Mouse (Mus musculus) intestine, embryonic 15.5 days (tissue): ENCODE measurements around the gene Prlr. TPM values are rescaled to one million over a fixed set of nuclear protein-coding genes. Genes with fewer than 3 reads are reported as not detected.

Experiments
- ATAC-seq: fragments of 200-750 bp; cut with Nextera tagmentation; 2 replicates; pipeline ENCODE4 v1.8.0; 2017; ENCODE audit warnings: moderate TSS enrichment, moderate library complexity
- H3K27ac ChIP-seq: fragments of 300-500 bp; sonication (generic); 2 replicates; pipeline ENCODE4 v1.5.1; 2015; ENCODE audit warnings: mild to moderate bottlenecking, inconsistent platforms
- H3K27me3 ChIP-seq: fragments of 300-500 bp; sonication (generic); replicated peaks from 2 replicates; pipeline ENCODE4 v1.6.1; 2015; ENCODE audit warnings: inconsistent platforms
- H3K36me3 ChIP-seq: fragments of 300-500 bp; sonication (generic); 2 replicates; pipeline ENCODE4 v1.6.1; 2015; ENCODE audit warnings: inconsistent platforms
- H3K4me1 ChIP-seq: fragments of 300-500 bp; sonication (generic); replicated peaks from 2 replicates; pipeline ENCODE4 v1.6.1; 2015; ENCODE audit warnings: inconsistent platforms
- H3K4me2 ChIP-seq: fragments of 300-500 bp; sonication (generic); replicated peaks from 2 replicates; pipeline ENCODE4 v1.6.1; 2015; ENCODE audit warnings: mild to moderate bottlenecking, inconsistent platforms
- H3K4me3 ChIP-seq: fragments of 300-500 bp; sonication (generic); replicated peaks from 2 replicates; pipeline ENCODE4 v1.5.1; 2015; ENCODE audit warnings: inconsistent platforms
- H3K9ac ChIP-seq: fragments of 300-500 bp; sonication (generic); 2 replicates; pipeline ENCODE4 v1.6.1; 2015; ENCODE audit warnings: inconsistent platforms
- H3K9me3 ChIP-seq: fragments of 300-500 bp; sonication (generic); 2 replicates; pipeline ENCODE4 v1.6.1; 2016; ENCODE audit warnings: inconsistent platforms
- WGBS: fragments of 180-500 bp; shearing (Covaris S2); methylation state at CpG from one replicate; pipeline ENCODE4 v1.1.7; 2015; 5-methylcytosine and 5-hydroxymethylcytosine counted together
- polyA plus RNA-seq: library from polyadenylated mRNA; unstranded; fragments of >200 nt; fragmentation: Nextera tagmentation; extraction: Ambion mirVana; gene quantifications from 2 replicates; pipeline ENCODE4 v1.2.1, GENCODE M21; 2015

Prlr gene
- polyA plus RNA-seq, 1 experiment from 2014 or later: 34.8 TPM

DNA sequence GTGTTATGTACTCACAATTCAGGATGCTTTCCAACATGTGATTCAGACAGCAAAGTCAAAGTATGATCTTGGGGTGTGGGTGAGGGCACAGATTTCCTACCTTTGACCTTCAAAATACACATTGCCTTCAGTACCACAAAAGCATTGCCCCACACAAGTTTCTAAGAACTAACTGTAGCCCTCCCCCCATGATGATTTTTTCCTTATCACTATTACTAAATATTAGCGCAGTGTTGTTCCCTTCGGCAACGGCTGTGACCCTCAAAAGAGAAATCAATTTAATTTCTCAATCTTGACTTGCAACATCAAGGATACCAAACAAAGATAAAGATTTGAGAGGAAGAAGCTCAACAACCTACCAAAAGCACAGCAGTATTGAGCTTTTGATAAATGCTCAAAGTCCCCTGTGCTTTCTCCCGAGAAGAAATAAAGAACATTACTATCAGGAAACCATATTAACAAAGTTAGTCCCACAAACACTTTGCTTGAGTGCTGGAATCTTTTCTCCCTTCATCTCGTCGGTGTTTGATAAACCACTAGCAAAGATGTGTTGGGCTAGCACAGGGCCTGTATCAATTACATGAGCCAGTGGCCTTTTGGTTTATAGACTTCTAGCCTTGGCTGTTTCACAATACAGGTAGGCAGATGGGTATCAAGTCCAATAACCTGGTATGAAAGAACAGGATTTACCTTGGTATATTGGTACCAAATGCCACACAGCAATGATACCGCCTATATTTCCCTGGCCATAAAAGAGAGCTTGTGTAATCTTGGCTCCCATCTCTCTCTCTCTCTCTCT is 25.7 kb downstream of the Prlr start:
- H3K4me1 ChIP-seq: no peaks in the 10 kb centered on the region

DNA sequence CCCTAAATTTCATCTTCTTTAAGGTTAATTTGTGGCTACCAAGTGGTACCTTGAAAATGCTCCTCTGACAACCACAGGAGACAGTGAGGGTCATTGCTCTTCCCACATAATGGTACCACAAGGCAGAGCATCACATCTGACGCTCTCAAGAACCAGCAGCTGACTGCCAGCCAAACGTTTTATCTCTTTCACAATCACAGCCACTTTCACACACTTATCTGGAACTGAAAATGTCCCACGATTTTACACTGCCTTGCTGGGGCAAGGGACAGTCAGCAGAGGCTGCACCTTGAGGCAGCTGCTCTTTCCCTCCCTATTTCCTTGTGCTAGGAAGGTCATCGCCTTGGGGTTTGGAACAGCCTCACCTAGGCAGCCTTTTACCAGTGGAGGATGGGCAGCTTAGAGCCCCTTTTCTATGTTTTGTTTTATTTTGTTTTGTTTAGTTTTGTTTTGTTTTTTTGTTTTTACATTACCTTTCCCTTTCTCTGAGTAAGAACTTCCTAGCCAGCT is 33.3 kb downstream of the Prlr start:
- H3K27me3 ChIP-seq: no peaks in the 10 kb centered on the region
- H3K36me3 ChIP-seq: no peaks in the 10 kb centered on the region
- no peak overlapping the region for H3K4me2 ChIP-seq
- no peak overlapping the region for H3K4me3 ChIP-seq
- WGBS: 50% methylated on average over 4 of the region's 4 CpGs
- H3K9me3 ChIP-seq: no peaks in the 10 kb centered on the region
- peak; percentile 60; the same call in 1 of the 2 replicates for ATAC-seq
- no peak overlapping the region for H3K27ac ChIP-seq
- no peaks in the 10 kb centered on the region for H3K4me1 ChIP-seq
- H3K9ac ChIP-seq: no peak overlapping the region

More for the DNA sequence above, 25.7 kb downstream of the Prlr start:
- H3K27me3 ChIP-seq: no peaks in the 10 kb centered on the region
- H3K9me3 ChIP-seq: no peaks in the 10 kb centered on the region
- no peak overlapping the region for H3K9ac ChIP-seq
- ATAC-seq: no peak
- H3K4me3 ChIP-seq: no peak overlapping the region
- 86% methylated on average over 7 of the region's 7 CpGs for WGBS
- H3K4me2 ChIP-seq: no peak overlapping the region
- no peaks in the 10 kb centered on the region for H3K36me3 ChIP-seq
- H3K27ac ChIP-seq: no peak overlapping the region

DNA sequence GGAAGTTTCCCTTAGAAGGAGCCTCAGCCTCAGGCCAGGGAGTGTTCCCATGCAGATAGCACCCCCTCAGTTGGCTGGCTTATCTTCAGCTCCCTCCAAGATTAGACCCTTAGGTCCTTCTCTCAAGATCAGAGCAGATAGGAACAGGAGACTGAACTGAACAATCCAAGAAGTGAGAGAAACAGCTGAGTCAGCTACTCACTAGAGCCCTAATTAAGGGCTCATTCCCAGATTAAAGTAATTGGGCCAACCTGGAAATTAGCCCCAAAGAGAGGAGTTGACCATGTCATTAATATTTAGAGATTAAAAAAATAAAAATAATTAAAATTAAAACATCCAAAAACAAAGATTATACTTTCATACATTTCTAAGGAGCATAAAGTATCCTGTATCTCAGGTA is 35.0 kb downstream of the Prlr start:
- H3K27me3 ChIP-seq: no peaks in the 10 kb centered on the region
- no peak overlapping the region for H3K27ac ChIP-seq
- H3K36me3 ChIP-seq: no peaks in the 10 kb centered on the region
- H3K4me1 ChIP-seq: no peaks in the 10 kb centered on the region
- H3K4me3 ChIP-seq: no peak overlapping the region
- no peak overlapping the region for H3K9ac ChIP-seq
- no peak for ATAC-seq
- no peaks in the 10 kb centered on the region for H3K9me3 ChIP-seq
- no peak overlapping the region for H3K4me2 ChIP-seq

DNA sequence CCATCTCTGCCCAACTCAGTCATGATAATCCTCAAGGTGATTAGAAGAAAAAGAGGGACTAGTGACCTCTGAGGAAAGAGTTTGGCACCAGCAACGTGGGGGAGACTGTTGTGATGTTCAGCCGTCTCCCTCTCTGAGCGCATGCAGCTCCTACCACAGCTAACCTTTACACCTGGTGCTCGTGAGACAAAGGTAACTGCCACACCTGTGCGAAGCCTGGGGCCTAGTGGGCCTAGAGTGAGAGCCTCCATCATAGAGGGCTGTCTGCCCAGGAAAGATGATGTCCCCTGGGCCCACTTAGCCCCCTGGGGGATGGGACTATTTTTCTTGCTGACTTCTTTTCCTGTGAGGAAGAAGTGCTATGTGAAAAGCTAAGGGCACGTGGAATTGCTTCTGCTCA is 36.2 kb downstream of the Prlr start:
- no peaks in the 10 kb centered on the region for H3K36me3 ChIP-seq
- no peak for ATAC-seq
- no peak overlapping the region for H3K4me2 ChIP-seq
- no peak overlapping the region for H3K27ac ChIP-seq
- 75% methylated on average over 6 of the region's 6 CpGs for WGBS
- H3K4me3 ChIP-seq: no peak overlapping the region
- no peaks in the 10 kb centered on the region for H3K27me3 ChIP-seq
- no peak overlapping the region for H3K9ac ChIP-seq
- H3K9me3 ChIP-seq: no peaks in the 10 kb centered on the region
- H3K4me1 ChIP-seq: no peaks in the 10 kb centered on the region

DNA sequence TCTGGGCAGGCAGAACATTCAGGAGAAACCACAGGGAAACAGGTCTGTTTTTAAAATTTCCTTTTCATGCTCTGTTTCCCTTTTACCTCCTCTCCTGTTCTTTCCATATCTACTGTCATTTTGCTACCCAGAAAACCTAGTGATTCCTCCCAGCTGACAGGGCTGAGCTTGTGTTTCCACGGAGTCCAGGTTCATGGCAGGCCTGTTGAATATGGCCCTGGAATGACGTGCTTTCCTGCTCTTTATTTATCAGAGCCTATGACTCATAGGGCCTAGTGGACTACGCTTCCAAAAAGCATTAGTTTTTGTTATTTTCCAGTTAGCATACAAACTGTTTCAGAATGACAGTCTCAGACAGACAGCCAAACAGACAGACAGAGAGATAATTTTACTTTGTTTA is 36.7 kb downstream of the Prlr start:
- 48% methylated on average over 3 of the region's 3 CpGs for WGBS

DNA sequence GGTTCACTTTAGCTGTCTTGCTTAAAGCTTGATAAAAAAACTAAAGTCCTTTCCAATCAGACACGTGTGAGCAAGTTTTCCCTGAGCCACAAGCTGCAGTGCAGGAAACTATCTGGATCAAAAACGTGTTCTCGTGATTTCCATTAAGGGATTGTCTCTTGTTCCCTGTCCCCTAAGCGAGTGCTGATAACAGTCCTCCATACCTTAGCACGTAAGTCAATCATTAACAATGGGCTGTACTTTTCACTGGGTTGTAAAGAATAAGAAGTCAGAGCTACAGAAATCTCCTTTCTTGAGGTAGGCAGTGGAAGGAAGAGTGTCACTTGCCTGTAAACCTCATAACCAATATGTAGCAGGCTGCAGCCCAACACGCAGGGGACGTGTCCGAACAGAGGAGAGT is 38.7 kb downstream of the Prlr start:
- Histone ChIP-seq H3K4me1 (no peaks in the 10 kb centered on the region), H3K9ac (no peak overlapping the region), H3K9me3 (no peaks in the 10 kb centered on the region), H3K27me3 (no peaks in the 10 kb centered on the region), H3K36me3 (no peaks in the 10 kb centered on the region), H3K4me2 (peak overlapping the region; percentile 22; the same call in 1 of the 2 replicates), H3K4me3 (peak overlapping the region; percentile 19; the same call in 1 of the 2 replicates), H3K27ac (peak overlapping the region; percentile 33; the same call in 1 of the 2 replicates)
- WGBS: 59% methylated on average over 8 of the region's 8 CpGs
- ATAC-seq: peak; percentile 96

More for the DNA sequence above, 36.7 kb downstream of the Prlr start:
- Histone ChIP-seq H3K4me2 (no peak overlapping the region), H3K27me3 (no peaks in the 10 kb centered on the region), H3K27ac (no peak overlapping the region), H3K4me3 (no peak overlapping the region), H3K36me3 (no peaks in the 10 kb centered on the region), H3K9me3 (no peaks in the 10 kb centered on the region), H3K4me1 (no peaks in the 10 kb centered on the region), H3K9ac (no peak overlapping the region)
- ATAC-seq: no peak

DNA sequence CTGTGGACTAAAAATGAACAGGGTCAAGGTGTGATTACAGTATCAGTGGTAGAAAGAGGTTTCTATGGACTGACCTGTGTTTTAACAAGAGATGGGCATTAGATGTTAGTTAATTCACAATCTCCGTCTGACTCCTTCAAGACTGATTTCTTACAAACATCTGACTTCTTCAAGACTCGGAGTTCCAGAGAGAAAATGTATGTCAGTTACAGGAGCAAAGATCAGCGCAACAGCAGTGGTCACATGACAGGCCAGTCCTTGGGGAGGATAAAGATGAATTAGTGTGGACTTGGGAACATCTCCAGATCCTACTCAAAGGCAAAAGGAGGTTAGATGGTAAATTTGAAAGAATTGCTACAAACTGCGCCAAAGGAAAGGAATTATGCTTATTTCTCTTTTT is 39.2 kb downstream of the Prlr start:
- Histone ChIP-seq H3K4me3 (peak overlapping the region; percentile 19; the same call in 1 of the 2 replicates), H3K4me1 (no peaks in the 10 kb centered on the region), H3K9ac (no peak overlapping the region), H3K36me3 (no peaks in the 10 kb centered on the region), H3K9me3 (no peaks in the 10 kb centered on the region), H3K4me2 (peak overlapping the region; percentile 22; the same call in 1 of the 2 replicates), H3K27ac (peak overlapping the region; percentile 33; the same call in 1 of the 2 replicates), H3K27me3 (no peaks in the 10 kb centered on the region)
- peak; percentile 79 for ATAC-seq
- WGBS: 71% methylated on average over 4 of the region's 4 CpGs

DNA sequence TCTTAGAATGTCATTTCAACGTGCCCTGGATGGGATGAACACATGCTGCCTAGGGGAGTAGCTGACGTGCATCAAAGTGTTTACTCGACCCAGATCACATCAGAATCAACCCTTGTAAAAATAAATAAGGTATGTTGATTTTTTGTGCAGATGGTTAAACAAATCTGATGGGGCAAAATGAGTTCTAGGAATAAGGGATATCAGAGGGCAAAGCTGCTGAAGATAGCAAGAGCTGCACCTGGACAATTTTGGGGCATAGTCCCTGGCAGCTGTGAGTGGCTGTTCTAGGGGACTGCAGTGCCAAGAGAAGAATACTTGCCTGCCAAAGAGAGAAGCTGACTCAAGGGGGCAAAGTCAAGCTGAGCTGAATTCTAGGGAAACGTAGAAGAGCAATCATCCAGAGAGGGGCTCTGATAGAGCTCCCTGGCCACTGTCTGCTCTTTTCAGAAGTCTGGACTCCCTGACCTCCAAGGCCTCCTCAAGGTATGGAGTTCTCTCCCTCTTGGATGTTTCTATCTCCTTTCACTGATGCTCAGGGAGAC is 46.6 kb downstream of the Prlr start:
- WGBS: 75% methylated on average over 4 of the region's 4 CpGs
- Histone ChIP-seq H3K9me3 (no peaks in the 10 kb centered on the region), H3K9ac (no peak overlapping the region), H3K4me1 (no peaks in the 10 kb centered on the region), H3K4me2 (no peak overlapping the region), H3K27ac (no peak overlapping the region), H3K36me3 (no peaks in the 10 kb centered on the region), H3K27me3 (no peaks in the 10 kb centered on the region), H3K4me3 (no peak overlapping the region)
- no peak for ATAC-seq

DNA sequence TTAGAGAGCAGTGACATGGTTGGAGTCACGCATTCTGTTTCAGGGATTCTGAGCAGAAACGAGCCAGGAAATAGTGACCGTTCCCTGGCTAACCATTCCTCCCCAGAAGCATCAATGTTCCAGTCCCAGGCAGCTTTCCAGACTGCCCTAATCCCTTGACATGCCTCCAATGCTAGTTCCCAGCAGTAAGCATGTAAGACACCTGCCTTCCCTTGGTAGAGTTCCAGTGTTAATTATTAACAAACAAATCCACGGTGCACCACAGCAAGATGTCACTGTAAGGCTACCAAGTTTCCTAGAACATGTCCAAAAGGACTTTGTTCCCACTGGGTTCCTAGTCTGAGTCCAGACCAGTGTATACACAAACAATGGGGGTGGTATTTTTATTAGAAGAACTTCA is 48.7 kb downstream of the Prlr start:
- Histone ChIP-seq H3K9me3 (no peaks in the 10 kb centered on the region), H3K27me3 (no peaks in the 10 kb centered on the region), H3K36me3 (no peaks in the 10 kb centered on the region), H3K4me3 (no peak overlapping the region), H3K9ac (no peak overlapping the region), H3K27ac (no peak overlapping the region), H3K4me1 (no peaks in the 10 kb centered on the region), H3K4me2 (no peak overlapping the region)
- WGBS: 68% methylated on average over 4 of the region's 4 CpGs
- ATAC-seq: peak; percentile 95

DNA sequence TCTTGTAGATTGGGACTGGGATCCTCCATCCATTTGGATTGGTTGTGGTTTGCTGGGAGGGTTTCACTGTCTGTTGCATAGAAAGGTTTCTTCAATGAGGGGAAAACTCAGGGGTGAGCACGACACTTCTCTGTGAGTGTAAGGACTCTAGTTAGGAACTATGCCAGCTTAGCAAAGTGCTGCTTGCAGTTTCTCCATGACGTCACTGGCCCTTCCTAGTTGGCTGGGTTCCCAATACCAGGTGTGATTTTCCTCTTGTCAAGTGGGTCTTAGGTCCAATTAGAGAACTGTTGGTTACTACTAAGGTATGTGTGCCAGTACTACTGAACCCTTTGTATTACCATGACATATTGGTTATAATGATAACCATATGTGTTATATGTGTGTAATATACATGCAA is 51.6 kb downstream of the Prlr start:
- 86% methylated on average over 2 of the region's 2 CpGs for WGBS
- no peak for ATAC-seq
- H3K4me2 ChIP-seq: no peak overlapping the region
- no peaks in the 10 kb centered on the region for H3K9me3 ChIP-seq
- no peaks in the 10 kb centered on the region for H3K36me3 ChIP-seq
- no peak overlapping the region for H3K27ac ChIP-seq
- no peak overlapping the region for H3K9ac ChIP-seq
- no peak overlapping the region for H3K4me3 ChIP-seq
- H3K4me1 ChIP-seq: no peaks in the 10 kb centered on the region
- H3K27me3 ChIP-seq: no peaks in the 10 kb centered on the region

DNA sequence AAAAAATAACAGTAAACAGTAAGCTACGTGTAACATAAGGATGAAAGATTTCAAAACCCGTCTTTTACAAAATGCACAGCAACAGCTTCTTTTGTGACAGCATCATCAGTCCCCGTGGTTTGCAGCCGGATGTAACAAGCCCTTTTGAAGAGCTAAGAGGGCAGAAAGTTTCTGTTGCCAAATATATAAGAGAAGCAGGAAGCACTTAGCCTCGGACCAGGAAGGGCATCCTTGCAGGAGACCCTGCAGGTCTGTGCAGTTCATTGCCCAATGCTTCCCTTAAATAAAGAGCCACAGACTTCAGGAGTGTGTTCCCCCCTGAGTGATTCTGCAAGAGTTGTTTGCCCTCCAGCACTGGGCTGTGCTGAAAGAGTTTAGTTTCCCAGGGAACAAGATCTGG is 58.9 kb downstream of the Prlr start:
- Histone ChIP-seq H3K4me3 (no peak overlapping the region), H3K27ac (no peak overlapping the region), H3K36me3 (no peaks in the 10 kb centered on the region), H3K9ac (no peak overlapping the region), H3K27me3 (no peaks in the 10 kb centered on the region), H3K4me1 (no peaks in the 10 kb centered on the region), H3K4me2 (no peak overlapping the region), H3K9me3 (no peaks in the 10 kb centered on the region)
- ATAC-seq: no peak
- 65% methylated on average over 5 of the region's 5 CpGs for whole genome bisulfite sequencing

DNA sequence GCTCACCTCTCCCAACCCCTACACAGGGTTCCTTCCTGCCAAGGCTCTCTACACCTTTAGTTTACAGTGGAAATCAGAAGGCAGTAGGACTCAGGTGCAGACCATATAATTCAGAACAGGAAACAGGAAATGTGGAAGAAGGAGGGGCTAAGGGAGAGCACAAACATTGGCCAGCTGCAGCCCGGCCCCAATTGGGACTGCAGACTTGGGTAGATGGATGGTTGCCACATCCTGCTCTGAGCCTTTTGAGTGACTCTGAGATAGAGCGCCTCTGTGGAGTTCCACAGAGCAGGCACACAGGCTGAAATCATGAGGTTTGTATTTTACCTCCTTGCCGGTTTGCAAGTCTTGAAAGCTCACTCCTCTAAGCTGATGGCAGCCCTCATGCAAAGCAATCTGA is 59.8 kb downstream of the Prlr start:
- Histone ChIP-seq H3K9ac (no peak overlapping the region), H3K4me1 (no peaks in the 10 kb centered on the region), H3K4me2 (no peak overlapping the region), H3K9me3 (no peaks in the 10 kb centered on the region), H3K4me3 (no peak overlapping the region), H3K36me3 (no peaks in the 10 kb centered on the region), H3K27ac (no peak overlapping the region), H3K27me3 (no peaks in the 10 kb centered on the region)
- 78% methylated on average over 3 of the region's 3 CpGs for WGBS
- no peak for ATAC-seq

DNA sequence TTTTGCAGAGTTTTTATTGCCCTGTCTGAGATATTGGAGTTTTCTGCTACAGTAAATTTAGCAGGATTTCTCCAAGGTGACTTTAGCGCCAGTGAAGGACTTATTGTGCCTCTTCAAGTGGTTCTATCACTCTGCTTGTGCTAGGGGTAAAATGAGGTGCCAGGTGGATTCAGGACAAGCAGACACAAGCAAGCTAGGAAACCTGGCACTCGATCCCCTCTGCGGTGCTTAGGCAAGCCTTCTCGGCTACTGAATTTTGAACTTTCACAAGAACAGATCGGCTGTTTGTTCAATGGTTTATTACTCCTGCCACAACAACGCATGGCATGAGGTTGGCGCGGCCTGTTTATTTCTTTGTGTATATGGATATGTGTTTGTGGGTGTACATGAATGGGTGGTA is 61.4 kb downstream of the Prlr start:
- Histone ChIP-seq H3K9me3 (no peaks in the 10 kb centered on the region), H3K27me3 (no peaks in the 10 kb centered on the region), H3K27ac (no peak overlapping the region)

More for the DNA sequence above, 61.4 kb downstream of the Prlr start:
- Histone ChIP-seq H3K4me2 (no peak overlapping the region), H3K4me1 (no peaks in the 10 kb centered on the region), H3K9ac (no peak overlapping the region), H3K4me3 (no peak overlapping the region), H3K36me3 (no peaks in the 10 kb centered on the region)
- no peak for ATAC-seq
- WGBS: 91% methylated on average over 8 of the region's 8 CpGs
